Mouse (Mus musculus): ENCODE data around the gene Myl9. TPM values are rescaled to one million over a fixed set of nuclear protein-coding genes. Genes with fewer than 3 reads are reported as not detected.
"Not testable (repeated sequence)": the region's sequence is repeated elsewhere in the genome, so short reads cannot be mapped to it uniquely, and the experiment has no call there.

Myl9 gene
- total and polyA plus RNA-seq, 2 experiments from 2014 or later: 1,431 to 1,885 TPM

DNA sequence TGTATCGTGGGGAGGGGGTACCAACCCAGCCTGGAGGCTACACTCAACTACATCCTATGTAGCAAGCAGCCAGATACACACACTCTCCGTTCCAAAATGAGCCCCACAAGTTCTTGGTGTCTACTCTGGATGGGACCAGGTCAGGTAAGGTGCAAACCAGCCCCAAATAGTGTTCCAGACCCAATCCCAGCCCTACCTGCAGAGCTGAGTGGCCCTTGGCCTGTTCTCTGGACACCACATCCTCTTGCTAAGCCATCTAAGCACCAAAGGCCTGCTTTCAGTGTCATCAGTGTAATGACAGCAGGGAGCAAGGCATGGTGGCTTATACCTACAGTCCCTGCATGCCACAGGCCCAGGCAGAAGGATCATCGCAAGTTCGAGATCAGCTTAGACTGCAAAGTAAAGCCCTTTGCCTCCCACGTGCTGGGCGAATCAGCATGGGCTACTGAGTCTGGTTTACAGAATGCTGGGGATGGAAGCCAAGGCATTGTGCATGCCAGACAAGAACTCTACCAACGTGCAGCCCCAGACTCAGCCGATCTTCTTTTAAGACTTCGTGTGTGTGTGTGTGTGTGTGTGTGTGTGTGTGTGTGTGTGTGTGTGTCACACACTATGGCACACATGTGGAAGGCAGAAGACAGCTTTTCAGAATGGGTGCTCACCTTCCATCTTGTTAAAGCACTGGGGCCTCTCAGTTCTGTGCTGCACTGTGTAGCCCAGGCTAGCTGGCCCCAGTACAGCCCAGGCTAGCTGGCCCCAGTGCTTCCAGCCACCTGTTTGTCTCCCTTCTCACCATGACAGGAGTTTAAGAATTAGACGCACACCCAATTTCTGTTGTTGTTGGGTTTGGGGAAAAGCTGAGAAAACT is 7.5 kb downstream of the Myl9 start:
- Histone ChIP-seq H3K4me3 (ENCODE audit: low read depth, low read length) (no peak overlapping the region), H3K9me3 (replicated peaks; ENCODE audit: control insufficient read depth, low read length) (no peaks in the 10 kb centered on the region), H3K27ac (ENCODE audit: low read depth) (peak overlapping the region; percentile 4; the same call in 1 of the 2 replicates), H3K36me3 (replicated peaks; ENCODE audit: control insufficient read depth, insufficient read depth, low read length) (peaks cover 16% of the 10 kb centered on the region), H3K4me1 (ENCODE audit: control insufficient read depth, insufficient read depth) (peaks cover 30% of the 10 kb centered on the region), H3K27me3 (ENCODE audit: control insufficient read depth, insufficient read depth, low read length) (no peaks in the 10 kb centered on the region), H3K9ac (replicated peaks; ENCODE audit: low read depth, low read length) (no peak overlapping the region), H3K4me2 (ENCODE audit: low read depth, low read length) (no peak overlapping the region)
- DNase-seq (ENCODE audit: low spot score) (no peak), ATAC-seq (ENCODE audit: insufficient read depth, low read depth) (no peak)
- WGBS: 80% methylated on average over 10 of the region's 10 CpGs
- TF ChIP-seq EP300 (IDR thresholded peaks at IDR 0.05; ENCODE audit: low read depth): no peak

DNA sequence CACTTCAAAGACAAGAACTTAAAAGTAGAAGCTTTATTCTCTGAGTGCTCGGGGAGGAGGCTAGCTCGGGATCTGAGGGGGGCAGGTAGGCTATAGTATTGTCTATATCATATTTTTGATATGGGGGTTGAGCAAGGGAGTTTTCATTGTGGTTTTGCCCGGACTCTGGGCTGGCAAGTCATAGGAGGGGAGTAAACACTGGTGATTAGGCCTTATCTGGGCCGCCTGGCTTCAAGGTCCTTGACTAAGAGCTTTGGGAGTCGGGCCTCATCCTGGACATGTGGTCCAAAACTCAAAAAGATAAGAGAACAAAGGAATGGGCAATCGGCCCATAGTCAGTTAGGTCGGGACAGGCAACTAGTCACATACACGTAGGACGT is 8.1 kb downstream of the Myl9 start:
- peak overlapping the region; percentile 4; the same call in 1 of the 2 replicates for H3K27ac ChIP-seq (ENCODE audit: low read depth)
- no peaks in the 10 kb centered on the region for H3K27me3 ChIP-seq (ENCODE audit: control insufficient read depth, insufficient read depth, low read length)
- DNase-seq (ENCODE audit: low spot score) (peak; percentile 50), ATAC-seq (ENCODE audit: insufficient read depth, low read depth) (peak; percentile 49)
- peaks cover 16% of the 10 kb centered on the region for H3K36me3 ChIP-seq (replicated peaks; ENCODE audit: control insufficient read depth, insufficient read depth, low read length)
- 15% methylated on average over 9 of the region's 9 CpGs for WGBS
- no peak overlapping the region for H3K9ac ChIP-seq (replicated peaks; ENCODE audit: low read depth, low read length)
- H3K4me1 ChIP-seq (ENCODE audit: control insufficient read depth, insufficient read depth): peaks cover 26% of the 10 kb centered on the region
- H3K9me3 ChIP-seq (replicated peaks; ENCODE audit: control insufficient read depth, low read length): no peaks in the 10 kb centered on the region
- no peak overlapping the region for H3K4me3 ChIP-seq (ENCODE audit: low read depth, low read length)
- H3K4me2 ChIP-seq (ENCODE audit: low read depth, low read length): no peak overlapping the region
- no peak for TF ChIP-seq EP300 (IDR thresholded peaks at IDR 0.05; ENCODE audit: low read depth)
- no peak for TF ChIP-seq CTCF (IDR thresholded peaks at IDR 0.05; ENCODE audit: low read depth)

GRCm38 (mm10) chr2:156784016-156784585 is 8.9 kb downstream of the Myl9 start:
- Histone ChIP-seq H3K4me1 (ENCODE audit: control insufficient read depth, insufficient read depth) (peaks cover 18% of the 10 kb centered on the region; the same call in 1 of the 2 replicates), H3K27ac (ENCODE audit: low read depth) (peak overlapping the region; percentile 4; the same call in 1 of the 2 replicates), H3K27me3 (ENCODE audit: control insufficient read depth, insufficient read depth, low read length) (no peaks in the 10 kb centered on the region), H3K9ac (replicated peaks; ENCODE audit: low read depth, low read length) (no peak overlapping the region), H3K9me3 (replicated peaks; ENCODE audit: control insufficient read depth, low read length) (no peaks in the 10 kb centered on the region), H3K4me3 (ENCODE audit: low read depth, low read length) (no peak overlapping the region), H3K36me3 (replicated peaks; ENCODE audit: control insufficient read depth, insufficient read depth, low read length) (peaks cover 9% of the 10 kb centered on the region), H3K4me2 (ENCODE audit: low read depth, low read length) (no peak overlapping the region)
- WGBS: 21% methylated on average over 7 of the region's 7 CpGs
- ATAC-seq (ENCODE audit: insufficient read depth, low read depth) (no peak), DNase-seq (ENCODE audit: low spot score) (peak; percentile 50)
- no peak for TF ChIP-seq CTCF (IDR thresholded peaks at IDR 0.05; ENCODE audit: low read depth)
- TF ChIP-seq EP300 (IDR thresholded peaks at IDR 0.05; ENCODE audit: low read depth): no peak

DNA sequence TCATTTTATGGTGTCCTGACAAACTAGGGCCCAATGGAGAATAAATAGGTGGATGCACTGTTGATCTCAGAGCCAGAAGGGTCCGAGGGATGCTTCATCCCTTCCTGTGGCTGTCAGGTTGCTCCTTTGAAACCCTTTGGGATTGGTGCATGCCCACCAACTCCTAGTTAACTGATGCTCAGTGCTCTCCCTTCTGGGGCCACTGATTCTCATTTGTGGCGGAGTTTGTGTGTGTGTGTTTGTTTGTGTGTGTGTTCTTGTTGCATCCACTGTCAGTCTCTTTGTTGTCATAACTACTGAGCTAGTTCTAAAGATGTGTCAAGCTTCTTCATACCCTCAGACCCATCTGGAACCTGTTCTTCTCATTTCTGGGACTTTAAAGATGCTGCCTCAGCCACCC is 9.7 kb downstream of the Myl9 start:
- no peak for DNase-seq (ENCODE audit: low spot score)
- no peak overlapping the region for H3K27ac ChIP-seq (ENCODE audit: low read depth)
- no peak overlapping the region for H3K9ac ChIP-seq (replicated peaks; ENCODE audit: low read depth, low read length)
- WGBS: 92% methylated on average over 2 of the region's 2 CpGs
- no peak for ATAC-seq (ENCODE audit: insufficient read depth, low read depth)
- no peak for TF ChIP-seq CTCF (IDR thresholded peaks at IDR 0.05; ENCODE audit: low read depth)
- no peak for TF ChIP-seq EP300 (IDR thresholded peaks at IDR 0.05; ENCODE audit: low read depth)
- H3K4me2 ChIP-seq (ENCODE audit: low read depth, low read length): no peak overlapping the region
- H3K9me3 ChIP-seq (replicated peaks; ENCODE audit: control insufficient read depth, low read length): no peaks in the 10 kb centered on the region
- no peak overlapping the region for H3K4me3 ChIP-seq (ENCODE audit: low read depth, low read length)
- H3K4me1 ChIP-seq (ENCODE audit: control insufficient read depth, insufficient read depth): peaks cover 17% of the 10 kb centered on the region; the same call in 1 of the 2 replicates
- no peaks in the 10 kb centered on the region for H3K27me3 ChIP-seq (ENCODE audit: control insufficient read depth, insufficient read depth, low read length)
- H3K36me3 ChIP-seq (replicated peaks; ENCODE audit: control insufficient read depth, insufficient read depth, low read length): peaks cover 9% of the 10 kb centered on the region

DNA sequence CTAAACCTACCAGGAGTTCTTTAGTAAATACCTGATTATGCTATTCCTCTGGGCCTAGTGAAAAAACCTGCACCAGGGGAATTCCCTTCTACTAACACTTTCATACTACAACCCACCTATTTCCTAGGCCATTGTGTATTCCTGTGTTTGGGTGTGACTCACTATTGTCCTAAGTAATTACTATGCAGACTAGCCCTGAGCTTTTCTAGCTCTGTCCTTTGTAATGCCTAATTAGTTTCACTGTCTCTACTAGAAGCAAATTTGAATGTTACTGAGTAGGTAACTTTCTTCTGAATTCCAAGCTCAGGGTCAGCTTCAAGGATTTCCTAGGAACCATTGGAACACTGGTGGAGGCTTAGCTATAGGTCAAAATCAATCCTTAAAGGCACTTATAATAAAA is 11.1 kb downstream of the Myl9 start:
- H3K9me3 ChIP-seq (replicated peaks; ENCODE audit: control insufficient read depth, low read length); H3K27me3 ChIP-seq (ENCODE audit: control insufficient read depth, insufficient read depth, low read length); ATAC-seq (ENCODE audit: insufficient read depth, low read depth); H3K4me3 ChIP-seq (ENCODE audit: low read depth, low read length); H3K27ac ChIP-seq (ENCODE audit: low read depth); H3K36me3 ChIP-seq (replicated peaks; ENCODE audit: control insufficient read depth, insufficient read depth, low read length); H3K9ac ChIP-seq (replicated peaks; ENCODE audit: low read depth, low read length); H3K4me2 ChIP-seq (ENCODE audit: low read depth, low read length); DNase-seq (ENCODE audit: low spot score): not testable (repeated sequence)
- peaks cover 14% of the 10 kb centered on the region; the same call in 1 of the 2 replicates for H3K4me1 ChIP-seq (ENCODE audit: control insufficient read depth, insufficient read depth)
